Mouse (Mus musculus): ENCODE results near the gene Serpina1f. TPM values are rescaled to one million over a fixed set of nuclear protein-coding genes. Genes with fewer than 3 reads are reported as not detected.
"Not testable (repeated sequence)": the region's sequence is repeated elsewhere in the genome, so short reads cannot be mapped to it uniquely, and the experiment has no call there.

Serpina1f gene
- not detected in 2 replicates for polyA plus RNA-seq (2015; fragmentation: Nextera tagmentation; extraction: Ambion mirVana)

GRCm38 (mm10) chr12:103695429-103695828 lies at the start of gene Serpina1f:
Serpina1f (minus strand) TSS chr12:103695529.
- H3K9ac ChIP-seq (replicated peaks; ENCODE audit: low read depth, low read length): no peak within 1 kb of the TSS
- no peak within 1 kb of the TSS for H3K4me3 ChIP-seq (replicated peaks; ENCODE audit: low read length)
- H3K4me1 ChIP-seq (replicated peaks; ENCODE audit: control insufficient read depth, insufficient read depth, low read length): no peaks in the 10 kb centered on the region
- no peak for ATAC-seq
- no peaks in the 10 kb centered on the region for H3K36me3 ChIP-seq (ENCODE audit: control insufficient read depth, insufficient read depth)
- no peaks in the 10 kb centered on the region for H3K27me3 ChIP-seq (replicated peaks; ENCODE audit: control insufficient read depth, insufficient read depth, low read length)
- H3K9me3 ChIP-seq (ENCODE audit: control insufficient read depth, low read length): peaks cover 3% of the 10 kb centered on the region; the same call in 1 of the 2 replicates
- H3K27ac ChIP-seq (ENCODE audit: low read length): no peak within 1 kb of the TSS
- WGBS: 85% methylated on average over 8 of the region's 8 CpGs
- no peak within 1 kb of the TSS for H3K4me2 ChIP-seq (ENCODE audit: low read length)

- ATAC-seq: not testable (repeated sequence)
- 95% methylated on average over 5 of the region's 6 CpGs for WGBS
Observed at GRCm38 (mm10) chr12:103737791-103738580, 42.7 kb upstream of the Serpina1f start.

GRCm38 (mm10) chr12:103735566-103735965 lies 40.2 kb upstream of the Serpina1f start:
- H3K27ac ChIP-seq (ENCODE audit: low read length); ATAC-seq; H3K4me1 ChIP-seq (replicated peaks; ENCODE audit: control insufficient read depth, insufficient read depth, low read length); H3K9ac ChIP-seq (replicated peaks; ENCODE audit: low read depth, low read length); H3K36me3 ChIP-seq (ENCODE audit: control insufficient read depth, insufficient read depth); H3K4me3 ChIP-seq (replicated peaks; ENCODE audit: low read length); H3K9me3 ChIP-seq (ENCODE audit: control insufficient read depth, low read length); H3K27me3 ChIP-seq (replicated peaks; ENCODE audit: control insufficient read depth, insufficient read depth, low read length); H3K4me2 ChIP-seq (ENCODE audit: low read length): not testable (repeated sequence)
- WGBS: 96% methylated on average over 4 of the region's 4 CpGs

More at GRCm38 (mm10) chr12:103737791-103738580, 42.7 kb upstream of the Serpina1f start:
- H3K4me1 ChIP-seq (replicated peaks; ENCODE audit: control insufficient read depth, insufficient read depth, low read length); H3K9me3 ChIP-seq (ENCODE audit: control insufficient read depth, low read length); H3K4me3 ChIP-seq (replicated peaks; ENCODE audit: low read length); H3K4me2 ChIP-seq (ENCODE audit: low read length); H3K36me3 ChIP-seq (ENCODE audit: control insufficient read depth, insufficient read depth); H3K9ac ChIP-seq (replicated peaks; ENCODE audit: low read depth, low read length); H3K27ac ChIP-seq (ENCODE audit: low read length); H3K27me3 ChIP-seq (replicated peaks; ENCODE audit: control insufficient read depth, insufficient read depth, low read length): not testable (repeated sequence)

GRCm38 (mm10) chr12:103735101-103735500 lies 39.8 kb upstream of the Serpina1f start:
- H3K4me2 ChIP-seq (ENCODE audit: low read length); ATAC-seq; H3K9ac ChIP-seq (replicated peaks; ENCODE audit: low read depth, low read length); H3K4me3 ChIP-seq (replicated peaks; ENCODE audit: low read length); H3K27ac ChIP-seq (ENCODE audit: low read length); H3K4me1 ChIP-seq (replicated peaks; ENCODE audit: control insufficient read depth, insufficient read depth, low read length); H3K36me3 ChIP-seq (ENCODE audit: control insufficient read depth, insufficient read depth); H3K27me3 ChIP-seq (replicated peaks; ENCODE audit: control insufficient read depth, insufficient read depth, low read length); H3K9me3 ChIP-seq (ENCODE audit: control insufficient read depth, low read length): not testable (repeated sequence)
- WGBS: 89% methylated on average over 4 of the region's 4 CpGs

- no peaks in the 10 kb centered on the region; the same call in 1 of the 2 replicates for H3K9me3 ChIP-seq (ENCODE audit: control insufficient read depth, low read length)
- no peaks in the 10 kb centered on the region for H3K36me3 ChIP-seq (ENCODE audit: control insufficient read depth, insufficient read depth)
- H3K27ac ChIP-seq (ENCODE audit: low read length): no peak overlapping the region
- ATAC-seq: no peak
- no peak overlapping the region for H3K4me2 ChIP-seq (ENCODE audit: low read length)
- H3K9ac ChIP-seq (replicated peaks; ENCODE audit: low read depth, low read length): no peak overlapping the region
- 73% methylated on average over 3 of the region's 3 CpGs for WGBS
- no peaks in the 10 kb centered on the region for H3K4me1 ChIP-seq (replicated peaks; ENCODE audit: control insufficient read depth, insufficient read depth, low read length)
- no peaks in the 10 kb centered on the region for H3K27me3 ChIP-seq (replicated peaks; ENCODE audit: control insufficient read depth, insufficient read depth, low read length)
- H3K4me3 ChIP-seq (replicated peaks; ENCODE audit: low read length): no peak overlapping the region
Observed at GRCm38 (mm10) chr12:103711537-103711936, 16.2 kb upstream of the Serpina1f start.

- ATAC-seq: no peak
- H3K27me3 ChIP-seq (replicated peaks; ENCODE audit: control insufficient read depth, insufficient read depth, low read length): no peaks in the 10 kb centered on the region
- WGBS: 65% methylated on average over 1 of the region's 1 CpGs
Observed at GRCm38 (mm10) chr12:103710405-103710804, 15.1 kb upstream of the Serpina1f start.

GRCm38 (mm10) chr12:103706113-103706512 lies 10.8 kb upstream of the Serpina1f start:
- ATAC-seq: no peak
- H3K9ac ChIP-seq (replicated peaks; ENCODE audit: low read depth, low read length): no peak overlapping the region
- WGBS: 88% methylated on average over 4 of the region's 4 CpGs
- H3K9me3 ChIP-seq (ENCODE audit: control insufficient read depth, low read length): no peaks in the 10 kb centered on the region; the same call in 1 of the 2 replicates
- no peak overlapping the region for H3K4me2 ChIP-seq (ENCODE audit: low read length)
- no peak overlapping the region for H3K27ac ChIP-seq (ENCODE audit: low read length)
- no peak overlapping the region for H3K4me3 ChIP-seq (replicated peaks; ENCODE audit: low read length)
- no peaks in the 10 kb centered on the region for H3K36me3 ChIP-seq (ENCODE audit: control insufficient read depth, insufficient read depth)
- no peaks in the 10 kb centered on the region for H3K27me3 ChIP-seq (replicated peaks; ENCODE audit: control insufficient read depth, insufficient read depth, low read length)
- no peaks in the 10 kb centered on the region for H3K4me1 ChIP-seq (replicated peaks; ENCODE audit: control insufficient read depth, insufficient read depth, low read length)

More at GRCm38 (mm10) chr12:103710405-103710804, 15.1 kb upstream of the Serpina1f start:
- no peaks in the 10 kb centered on the region for H3K4me1 ChIP-seq (replicated peaks; ENCODE audit: control insufficient read depth, insufficient read depth, low read length)
- no peaks in the 10 kb centered on the region; the same call in 1 of the 2 replicates for H3K9me3 ChIP-seq (ENCODE audit: control insufficient read depth, low read length)
- H3K36me3 ChIP-seq (ENCODE audit: control insufficient read depth, insufficient read depth): no peaks in the 10 kb centered on the region
- H3K27ac ChIP-seq (ENCODE audit: low read length): no peak overlapping the region
- no peak overlapping the region for H3K4me3 ChIP-seq (replicated peaks; ENCODE audit: low read length)
- H3K4me2 ChIP-seq (ENCODE audit: low read length): no peak overlapping the region
- H3K9ac ChIP-seq (replicated peaks; ENCODE audit: low read depth, low read length): no peak overlapping the region

- Histone ChIP-seq H3K27me3 (replicated peaks; ENCODE audit: control insufficient read depth, insufficient read depth, low read length) (no peaks in the 10 kb centered on the region), H3K27ac (ENCODE audit: low read length) (no peak overlapping the region), H3K4me2 (ENCODE audit: low read length) (no peak overlapping the region), H3K9me3 (ENCODE audit: control insufficient read depth, low read length) (no peaks in the 10 kb centered on the region; the same call in 1 of the 2 replicates), H3K9ac (replicated peaks; ENCODE audit: low read depth, low read length) (no peak overlapping the region), H3K4me3 (replicated peaks; ENCODE audit: low read length) (no peak overlapping the region), H3K36me3 (ENCODE audit: control insufficient read depth, insufficient read depth) (no peaks in the 10 kb centered on the region), H3K4me1 (replicated peaks; ENCODE audit: control insufficient read depth, insufficient read depth, low read length) (no peaks in the 10 kb centered on the region)
- no peak for ATAC-seq
- WGBS: 64% methylated on average over 2 of the region's 2 CpGs
Observed at GRCm38 (mm10) chr12:103705547-103705946, 10.2 kb upstream of the Serpina1f start.

- Histone ChIP-seq H3K4me2 (ENCODE audit: low read length) (no peak overlapping the region), H3K9me3 (ENCODE audit: control insufficient read depth, low read length) (no peaks in the 10 kb centered on the region), H3K9ac (replicated peaks; ENCODE audit: low read depth, low read length) (no peak overlapping the region), H3K36me3 (ENCODE audit: control insufficient read depth, insufficient read depth) (no peaks in the 10 kb centered on the region), H3K4me1 (replicated peaks; ENCODE audit: control insufficient read depth, insufficient read depth, low read length) (no peaks in the 10 kb centered on the region), H3K27me3 (replicated peaks; ENCODE audit: control insufficient read depth, insufficient read depth, low read length) (no peaks in the 10 kb centered on the region), H3K4me3 (replicated peaks; ENCODE audit: low read length) (no peak overlapping the region), H3K27ac (ENCODE audit: low read length) (no peak overlapping the region)
- WGBS: 83% methylated on average over 4 of the region's 4 CpGs
- ATAC-seq: no peak
Observed at GRCm38 (mm10) chr12:103700144-103700750, 4.9 kb upstream of the Serpina1f start.

Measured in forebrain, embryonic 16.5 days (tissue).